Mouse (Mus musculus): ENCODE data around the gene Madcam1. TPM values are rescaled to one million over a fixed set of nuclear protein-coding genes. Genes with fewer than 3 reads are reported as not detected.

Madcam1 gene
- total RNA-seq, 1 experiment from 2014 or later, result not detected

- no peak for DNase-seq
Observed at GRCm38 (mm10) chr10:79712029-79712428, 47.7 kb downstream of the Madcam1 start.

DNA sequence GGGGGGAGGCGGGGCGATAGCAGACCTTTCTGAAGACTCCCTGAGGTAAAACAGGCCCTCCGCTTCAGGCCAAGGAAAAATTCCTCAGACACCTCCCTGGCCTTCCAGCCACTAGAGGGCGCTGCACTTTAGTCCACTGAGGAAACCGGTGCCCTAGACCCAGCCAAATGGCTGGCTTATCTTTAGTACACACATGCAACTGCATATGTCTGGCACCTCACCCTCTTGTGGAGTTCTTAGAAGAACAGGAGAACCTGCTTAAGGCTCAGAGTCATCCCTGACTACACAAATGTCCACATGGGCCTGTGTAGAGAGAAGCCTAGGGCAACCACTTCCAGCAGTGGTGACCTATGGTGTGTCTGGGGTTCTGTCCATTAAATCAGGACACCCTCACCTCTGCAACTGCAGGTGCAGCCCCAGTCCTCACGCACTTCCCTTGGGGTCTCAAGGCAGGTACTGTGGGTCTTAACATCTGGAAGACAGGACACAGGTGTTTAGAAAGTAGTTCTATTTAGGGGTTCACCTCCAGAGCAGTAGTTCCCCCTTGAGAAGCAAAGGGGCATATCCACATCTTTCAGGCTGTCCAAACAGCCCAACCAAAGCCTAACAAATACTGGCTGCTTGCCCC, 48.3 kb downstream of the Madcam1 start:
- peak; percentile 93 for DNase-seq

- no peak for DNase-seq
Observed at GRCm38 (mm10) chr10:79713163-79713562, 48.8 kb downstream of the Madcam1 start.

DNA sequence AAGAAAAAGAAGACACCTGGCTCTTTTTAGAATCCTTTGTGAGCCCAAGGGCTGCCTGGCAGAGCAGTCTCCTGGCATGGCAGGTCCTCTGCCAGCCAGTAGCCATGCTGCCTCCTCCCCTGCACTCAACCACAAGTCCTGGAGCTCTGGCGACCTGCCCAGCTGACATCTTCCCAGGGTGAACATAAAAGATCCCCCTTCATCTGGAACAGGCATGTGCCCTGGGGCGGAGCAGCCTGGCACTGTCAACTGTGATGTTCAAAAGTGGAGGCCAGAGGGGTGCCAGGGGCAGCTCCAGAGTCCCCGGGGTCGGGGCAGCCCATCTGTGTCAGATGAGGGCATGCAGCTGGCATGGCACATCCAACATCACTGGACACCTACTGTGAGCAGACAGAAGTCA, 50.6 kb downstream of the Madcam1 start:
- peak; percentile 54 for DNase-seq

DNA sequence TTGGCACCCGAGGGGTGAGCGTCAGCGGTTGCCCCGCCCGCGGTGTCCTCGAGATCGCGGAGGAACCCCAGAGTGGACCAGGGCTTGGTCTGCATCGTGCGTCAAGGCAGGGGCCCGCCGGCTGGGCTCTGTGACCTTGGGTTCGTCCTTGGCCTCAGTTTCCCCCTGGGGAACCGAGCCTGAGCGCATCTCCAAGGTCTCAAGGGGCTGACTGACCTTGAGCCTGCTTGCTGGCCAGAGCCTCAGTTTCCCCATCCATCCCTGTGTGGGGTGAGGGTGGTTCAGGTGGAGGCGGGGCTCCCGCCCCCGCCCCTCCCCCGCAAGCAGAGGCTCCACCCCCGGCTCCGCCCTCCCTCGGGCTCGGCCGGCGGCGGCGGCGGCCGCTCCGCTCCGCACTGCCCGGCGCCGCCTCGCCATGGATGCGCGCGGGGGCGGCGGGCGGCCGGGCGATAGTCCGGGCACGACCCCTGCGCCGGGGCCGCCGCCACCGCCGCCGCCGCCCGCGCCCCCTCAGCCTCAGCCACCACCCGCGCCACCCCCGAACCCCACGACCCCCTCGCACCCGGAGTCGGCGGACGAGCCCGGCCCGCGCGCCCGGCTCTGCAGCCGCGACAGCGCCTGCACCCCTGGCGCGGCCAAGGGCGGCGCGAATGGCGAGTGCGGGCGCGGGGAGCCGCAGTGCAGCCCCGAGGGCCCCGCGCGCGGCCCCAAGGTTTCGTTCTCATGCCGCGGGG, 52.1 kb downstream of the Madcam1 start, which contains the start of gene Hcn2:
TSS of gene Hcn2 (plus strand) at position 381 of the 734 bp plus-strand sequence.
- DNase-seq, result peak; percentile 60

DNA sequence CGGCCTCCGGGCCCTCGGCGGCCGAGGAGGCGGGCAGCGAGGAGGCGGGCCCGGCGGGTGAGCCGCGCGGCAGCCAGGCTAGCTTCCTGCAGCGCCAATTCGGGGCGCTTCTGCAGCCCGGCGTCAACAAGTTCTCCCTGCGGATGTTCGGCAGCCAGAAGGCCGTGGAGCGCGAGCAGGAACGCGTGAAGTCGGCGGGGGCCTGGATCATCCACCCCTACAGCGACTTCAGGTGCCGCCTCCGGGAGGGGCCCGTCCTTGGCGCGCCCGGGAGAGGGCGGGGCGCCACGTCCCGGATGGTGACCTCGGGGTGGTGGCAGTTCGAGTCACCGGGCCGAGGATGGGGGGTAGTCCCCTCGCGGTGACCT, 52.6 kb downstream of the Madcam1 start:
- DNase-seq, result peak; percentile 50

- peak; percentile 90 for DNase-seq
Observed at GRCm38 (mm10) chr10:79717640-79718357, 53.4 kb downstream of the Madcam1 start.

Other genes with a start within 250 kb of the Madcam1 start
- gene Vmn2r83, start 195.8 kb upstream of the Madcam1 start, total RNA-seq (2021), result not detected in 2 replicates
- 16.6 and 19.3 TPM in 2 replicates for gene Plpp2, start 130.8 kb upstream of the Madcam1 start, total RNA-seq (2021)
- 29.1 and 40.7 TPM in 2 replicates for gene Mier2, start 109.4 kb upstream of the Madcam1 start, total RNA-seq (2021)
- gene Theg, start 77.2 kb upstream of the Madcam1 start, total RNA-seq (2021), result not detected in 2 replicates
- 0.08 and 0.11 TPM in 2 replicates for gene C2cd4c, start 50.5 kb upstream of the Madcam1 start, total RNA-seq (2021)
- gene Shc2, start 26.6 kb upstream of the Madcam1 start, total RNA-seq (2021), result 4.0 and 4.8 TPM in 2 replicates
- not detected in 2 replicates for gene Odf3l2, start 18.8 kb upstream of the Madcam1 start, total RNA-seq (2021)
- 27.8 and 34.1 TPM in 2 replicates for gene Tpgs1, start 4.8 kb downstream of the Madcam1 start, total RNA-seq (2021)
- gene Cdc34, start 17.6 kb downstream of the Madcam1 start, total RNA-seq (2021), result 79.1 and 82.4 TPM in 2 replicates
- gene Gzmm, start 24.5 kb downstream of the Madcam1 start, total RNA-seq (2021), result 0.89 and 1.1 TPM in 2 replicates
- 598 and 707 TPM in 2 replicates for gene Bsg, start 39.9 kb downstream of the Madcam1 start, total RNA-seq (2021)
- 7.1 and 10.6 TPM in 2 replicates for gene Hcn2, start 52.1 kb downstream of the Madcam1 start, total RNA-seq (2021)
- 59.2 and 65.4 TPM in 2 replicates for gene Polrmt, start 82.0 kb downstream of the Madcam1 start, total RNA-seq (2021)
- not detected in 2 replicates for gene Fgf22, start 90.5 kb downstream of the Madcam1 start, total RNA-seq (2021)
- gene Rnf126, start 102.4 kb downstream of the Madcam1 start, total RNA-seq (2021), result 54.7 and 56.5 TPM in 2 replicates
- gene Fstl3, start 112.7 kb downstream of the Madcam1 start, total RNA-seq (2021), result 5.5 and 6.4 TPM in 2 replicates
- gene Prss57, start 126.4 kb downstream of the Madcam1 start, total RNA-seq (2021), result not detected in 2 replicates
- 77.9 and 78.3 TPM in 2 replicates for gene Palm, start 129.0 kb downstream of the Madcam1 start, total RNA-seq (2021)
- gene Misp, start 156.4 kb downstream of the Madcam1 start, total RNA-seq (2021), result 0.26 TPM in 2 replicates
- gene Ptbp1, start 189.9 kb downstream of the Madcam1 start, total RNA-seq (2021), result 291 and 302 TPM in 2 replicates
- 1.0 TPM in 1 of 2 replicates, not detected in the other for gene Prtn3, start 209.9 kb downstream of the Madcam1 start, total RNA-seq (2021)
- gene Plppr3, start 210.1 kb downstream of the Madcam1 start, total RNA-seq (2021), result 0.93 and 2.2 TPM in 2 replicates
- 0.70 TPM in 1 of 2 replicates, not detected in the other for gene Elane, start 221.7 kb downstream of the Madcam1 start, total RNA-seq (2021)
- gene Cfd, start 226.3 kb downstream of the Madcam1 start, total RNA-seq (2021), result 561 and 750 TPM in 2 replicates
- gene Med16, start 244.4 kb downstream of the Madcam1 start, total RNA-seq (2021), result 32.0 and 38.4 TPM in 2 replicates
- not detected in 2 replicates for gene Gm26602, start 246.3 kb downstream of the Madcam1 start, total RNA-seq (2021)